Mouse (Mus musculus) cerebellum, postnatal 10 days (tissue): ENCODE results near the gene Jade2.

ENCODE experiments used
- DNase-seq, 2 experiments: peaks; one replicate each; pipeline ENCODE4 v3.0.0; 2021; ENCODE audit warnings: mixed read lengths in 2 of 2

The Jade2 gene

GRCm38 (mm10) chr11:51785926-51786325, 71.5 kb downstream of the Jade2 start:
- peak; percentile 53 to 69 for DNase-seq

- DNase-seq: no peak
These were observed 74.7 kb downstream of the Jade2 start for GRCm38 (mm10) chr11:51782721-51783120.

GRCm38 (mm10) chr11:51780773-51781267, 76.6 kb downstream of the Jade2 start:
- no peak for DNase-seq

GRCm38 (mm10) chr11:51777478-51777877, 80.0 kb downstream of the Jade2 start:
- DNase-seq: no peak

- no peak for DNase-seq
These were observed 81.9 kb downstream of the Jade2 start for GRCm38 (mm10) chr11:51775507-51775906.

GRCm38 (mm10) chr11:51768296-51768695, 89.2 kb downstream of the Jade2 start:
- DNase-seq: no peak

GRCm38 (mm10) chr11:51767579-51768220, 89.8 kb downstream of the Jade2 start:
- no peak for DNase-seq

- no peak for DNase-seq
These were observed 92.6 kb downstream of the Jade2 start for GRCm38 (mm10) chr11:51764816-51765215.

GRCm38 (mm10) chr11:51763955-51764354, 93.5 kb downstream of the Jade2 start:
- DNase-seq: no peak
